Mouse (Mus musculus) midbrain, embryonic 12.5 days (tissue): ENCODE results near the gene Slc22a18. TPM values are rescaled to one million over a fixed set of nuclear protein-coding genes. Genes with fewer than 3 reads are reported as not detected.
"Not testable (repeated sequence)": the region's sequence is repeated elsewhere in the genome, so short reads cannot be mapped to it uniquely, and the experiment has no call there.

Experiments
- ATAC-seq: fragments of 200-750 bp; cut with Nextera tagmentation; 2 replicates; pipeline ENCODE4 v1.8.0; 2017; ENCODE audit warnings: low read depth, moderate TSS enrichment, moderate library complexity; ENCODE audit not compliant: low FRiP score
- H3K27ac ChIP-seq: fragments of 300-500 bp; sonication (generic); replicated peaks from 2 replicates; pipeline ENCODE4 v1.5.1; 2016; ENCODE audit warnings: mild to moderate bottlenecking
- H3K27me3 ChIP-seq: fragments of 300-500 bp; sonication (generic); 2 replicates; pipeline ENCODE4 v1.6.1; 2016; ENCODE audit warnings: mild to moderate bottlenecking
- H3K36me3 ChIP-seq: fragments of 300-500 bp; sonication (generic); 2 replicates; pipeline ENCODE4 v1.6.1; 2016
- H3K4me1 ChIP-seq: fragments of 300-500 bp; sonication (generic); 2 replicates; pipeline ENCODE4 v1.6.1; 2016
- H3K4me2 ChIP-seq: fragments of 300-500 bp; sonication (generic); replicated peaks from 2 replicates; pipeline ENCODE4 v1.6.1; 2016; ENCODE audit warnings: mild to moderate bottlenecking, moderate library complexity
- H3K4me3 ChIP-seq: fragments of 300-500 bp; sonication (generic); 2 replicates; pipeline ENCODE4 v1.5.1; 2016; ENCODE audit warnings: mild to moderate bottlenecking
- H3K9ac ChIP-seq: fragments of 300-500 bp; sonication (generic); replicated peaks from 2 replicates; pipeline ENCODE4 v1.6.1; 2016; ENCODE audit warnings: mild to moderate bottlenecking, moderate library complexity
- H3K9me3 ChIP-seq: fragments of 300-500 bp; sonication (generic); 2 replicates; pipeline ENCODE4 v1.6.1; 2016; ENCODE audit warnings: mild to moderate bottlenecking
- WGBS: fragments of 180-500 bp; shearing (Covaris S2); methylation state at CpG from one replicate; pipeline ENCODE4 v1.1.7; 2016; 5-methylcytosine and 5-hydroxymethylcytosine counted together
- polyA plus RNA-seq: library from polyadenylated mRNA; unstranded; fragments of >200 nt; fragmentation: Nextera tagmentation; extraction: Ambion mirVana; gene quantifications from 2 replicates; pipeline ENCODE4 v1.2.1, GENCODE M21; 2016

Slc22a18 gene
- polyA plus RNA-seq, 1 experiment from 2014 or later: 0.38 TPM

GRCm38 (mm10) chr7:143506675-143507074 lies 33.1 kb downstream of the Slc22a18 start:
- H3K9ac ChIP-seq: no peak overlapping the region
- no peak overlapping the region for H3K27ac ChIP-seq
- H3K36me3 ChIP-seq: no peaks in the 10 kb centered on the region
- H3K27me3 ChIP-seq: peaks cover 44% of the 10 kb centered on the region
- peaks cover 13% of the 10 kb centered on the region for H3K4me1 ChIP-seq
- H3K4me2 ChIP-seq: no peak overlapping the region
- H3K4me3 ChIP-seq: no peak overlapping the region
- no peaks in the 10 kb centered on the region for H3K9me3 ChIP-seq
- WGBS: 26% methylated on average over 7 of the region's 7 CpGs
- no peak for ATAC-seq

GRCm38 (mm10) chr7:143509566-143509965 lies 36.0 kb downstream of the Slc22a18 start:
- Histone ChIP-seq H3K4me1 (no peaks in the 10 kb centered on the region), H3K27ac (no peak overlapping the region), H3K9me3 (no peaks in the 10 kb centered on the region), H3K36me3 (peaks cover 17% of the 10 kb centered on the region), H3K27me3 (peaks cover 15% of the 10 kb centered on the region), H3K9ac (no peak overlapping the region), H3K4me3 (no peak overlapping the region), H3K4me2 (no peak overlapping the region)
- WGBS: 67% methylated on average over 1 of the region's 1 CpGs
- no peak for ATAC-seq

GRCm38 (mm10) chr7:143510593-143511334 lies 37.2 kb downstream of the Slc22a18 start:
- Histone ChIP-seq H3K36me3 (peaks cover 29% of the 10 kb centered on the region), H3K4me1 (no peaks in the 10 kb centered on the region), H3K27ac (no peak overlapping the region), H3K9me3 (no peaks in the 10 kb centered on the region), H3K4me2 (no peak overlapping the region), H3K9ac (no peak overlapping the region), H3K27me3 (peaks cover 6% of the 10 kb centered on the region; the same call in 1 of the 2 replicates), H3K4me3 (no peak overlapping the region)
- no peak for ATAC-seq
- 90% methylated on average over 3 of the region's 3 CpGs for WGBS

- H3K4me1 ChIP-seq: no peaks in the 10 kb centered on the region
- no peak overlapping the region for H3K9ac ChIP-seq
- peaks cover 4% of the 10 kb centered on the region; the same call in 1 of the 2 replicates for H3K27me3 ChIP-seq
- H3K4me3 ChIP-seq: no peak overlapping the region
- H3K27ac ChIP-seq: no peak overlapping the region
- H3K36me3 ChIP-seq: peaks cover 32% of the 10 kb centered on the region
- H3K4me2 ChIP-seq: no peak overlapping the region
- no peak for ATAC-seq
- no peaks in the 10 kb centered on the region for H3K9me3 ChIP-seq
Observed at GRCm38 (mm10) chr7:143511335-143511712, 37.8 kb downstream of the Slc22a18 start.

GRCm38 (mm10) chr7:143513763-143514415 lies 40.4 kb downstream of the Slc22a18 start:
- Histone ChIP-seq H3K4me3 (no peak overlapping the region), H3K9me3 (no peaks in the 10 kb centered on the region), H3K27me3 (no peaks in the 10 kb centered on the region), H3K27ac (no peak overlapping the region), H3K4me2 (no peak overlapping the region), H3K4me1 (no peaks in the 10 kb centered on the region), H3K36me3 (peaks cover 58% of the 10 kb centered on the region), H3K9ac (no peak overlapping the region)
- ATAC-seq: no peak
- WGBS: 95% methylated on average over 10 of the region's 10 CpGs

GRCm38 (mm10) chr7:143514416-143514768 lies 40.9 kb downstream of the Slc22a18 start:
- H3K27me3 ChIP-seq: no peaks in the 10 kb centered on the region
- H3K36me3 ChIP-seq: peaks cover 63% of the 10 kb centered on the region
- H3K9me3 ChIP-seq: no peaks in the 10 kb centered on the region
- H3K4me2 ChIP-seq: no peak overlapping the region
- H3K27ac ChIP-seq: no peak overlapping the region
- H3K4me3 ChIP-seq: no peak overlapping the region
- 99% methylated on average over 4 of the region's 4 CpGs for WGBS
- H3K9ac ChIP-seq: no peak overlapping the region
- ATAC-seq: no peak
- no peaks in the 10 kb centered on the region for H3K4me1 ChIP-seq

GRCm38 (mm10) chr7:143519333-143519732 lies 45.8 kb downstream of the Slc22a18 start:
- Histone ChIP-seq H3K9me3 (no peaks in the 10 kb centered on the region), H3K27ac (no peak overlapping the region), H3K27me3 (no peaks in the 10 kb centered on the region), H3K9ac (no peak overlapping the region), H3K36me3 (peaks cover 97% of the 10 kb centered on the region), H3K4me3 (no peak overlapping the region), H3K4me1 (no peaks in the 10 kb centered on the region), H3K4me2 (no peak overlapping the region)
- ATAC-seq: no peak
- WGBS: 80% methylated on average over 4 of the region's 4 CpGs

GRCm38 (mm10) chr7:143532410-143532809 lies 58.9 kb downstream of the Slc22a18 start:
- H3K9ac ChIP-seq: no peak overlapping the region
- H3K4me3 ChIP-seq: no peak overlapping the region
- H3K27me3 ChIP-seq: no peaks in the 10 kb centered on the region
- ATAC-seq: no peak
- H3K4me2 ChIP-seq: no peak overlapping the region
- no peak overlapping the region for H3K27ac ChIP-seq
- 96% methylated on average over 1 of the region's 1 CpGs for WGBS
- no peaks in the 10 kb centered on the region for H3K4me1 ChIP-seq
- H3K9me3 ChIP-seq: no peaks in the 10 kb centered on the region
- peaks cover 98% of the 10 kb centered on the region for H3K36me3 ChIP-seq

GRCm38 (mm10) chr7:143533284-143533683 lies 59.7 kb downstream of the Slc22a18 start:
- Histone ChIP-seq H3K4me3 (no peak overlapping the region), H3K9ac (no peak overlapping the region), H3K27ac (no peak overlapping the region), H3K36me3 (peaks cover 98% of the 10 kb centered on the region), H3K9me3 (no peaks in the 10 kb centered on the region), H3K27me3 (no peaks in the 10 kb centered on the region), H3K4me2 (no peak overlapping the region), H3K4me1 (no peaks in the 10 kb centered on the region)
- 89% methylated on average over 2 of the region's 2 CpGs for WGBS
- ATAC-seq: no peak

GRCm38 (mm10) chr7:143536251-143536650 lies 62.7 kb downstream of the Slc22a18 start:
- Histone ChIP-seq H3K27me3 (no peaks in the 10 kb centered on the region), H3K36me3 (peaks cover 88% of the 10 kb centered on the region), H3K4me3 (no peak overlapping the region), H3K4me2 (no peak overlapping the region), H3K9me3 (no peaks in the 10 kb centered on the region), H3K27ac (no peak overlapping the region), H3K4me1 (no peaks in the 10 kb centered on the region), H3K9ac (no peak overlapping the region)
- no peak for ATAC-seq
- WGBS: 95% methylated on average over 3 of the region's 3 CpGs

GRCm38 (mm10) chr7:143538229-143538628 lies 64.7 kb downstream of the Slc22a18 start:
- not testable (repeated sequence) for H3K27me3 ChIP-seq, H3K4me1 ChIP-seq, H3K27ac ChIP-seq, ATAC-seq, H3K4me3 ChIP-seq, H3K4me2 ChIP-seq, H3K9me3 ChIP-seq, H3K9ac ChIP-seq
- peaks cover 69% of the 10 kb centered on the region for H3K36me3 ChIP-seq
- 94% methylated on average over 6 of the region's 6 CpGs for WGBS

- Histone ChIP-seq H3K4me2 (no peak overlapping the region), H3K9ac (no peak overlapping the region), H3K4me1 (peaks cover 6% of the 10 kb centered on the region; the same call in 1 of the 2 replicates), H3K9me3 (no peaks in the 10 kb centered on the region), H3K27me3 (no peaks in the 10 kb centered on the region), H3K36me3 (peaks cover 64% of the 10 kb centered on the region), H3K4me3 (no peak overlapping the region), H3K27ac (no peak overlapping the region)
- ATAC-seq: no peak
- WGBS: 94% methylated on average over 1 of the region's 1 CpGs
Observed at GRCm38 (mm10) chr7:143538671-143539070, 65.1 kb downstream of the Slc22a18 start.
